Comparison of ENCODE assay signal across 24 mouse cellular contexts in the genomic region with DNA sequence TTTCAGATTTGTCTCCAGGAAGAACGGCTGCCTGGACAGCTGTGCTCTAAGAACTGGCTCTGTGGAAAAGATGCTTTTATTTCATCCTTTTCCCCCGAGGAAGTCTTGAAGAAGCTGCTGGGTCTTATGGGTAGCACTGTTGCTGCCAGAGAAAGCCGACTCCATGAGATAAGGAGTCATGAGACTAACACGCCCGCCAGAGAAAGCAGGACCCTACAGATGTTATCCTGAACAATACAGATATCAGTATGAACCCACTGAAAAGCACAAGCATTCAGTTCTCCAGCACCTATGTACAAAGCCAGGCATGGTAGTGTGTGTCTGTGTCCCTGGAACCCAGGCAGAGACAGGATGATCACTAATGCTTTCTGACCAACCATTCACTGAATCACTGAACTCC.
"Had no signal": no experiment of that assay in that cellular context is flagged by ENCODE, and none has a peak within 500 bp of the region (broad histone marks: within the 10 kb centered on the region; RNA-seq: fewer than 3 reads in every experiment).

No protein-coding gene starts in this region.

- H3K4me2 ChIP-seq: lung, embryonic 15.5 days; midbrain, embryonic 11.5 days; midbrain, embryonic 13.5 days; midbrain, embryonic 15.5 days; neural tube, embryonic 13.5 days; neural tube, embryonic 15.5 days; stomach, embryonic 15.5 days had no signal

- ATAC-seq: liver, postnatal 0 days; lung, postnatal 0 days; midbrain, embryonic 13.5 days; midbrain, embryonic 15.5 days had no signal

- H3K9me3 ChIP-seq: lung, embryonic 15.5 days; midbrain, embryonic 13.5 days; midbrain, embryonic 15.5 days; neural tube, embryonic 13.5 days; neural tube, embryonic 15.5 days; stomach, embryonic 15.5 days had no signal

- H3K4me1 ChIP-seq: lung, embryonic 15.5 days; megakaryocyte, embryonic 14.5 days; midbrain, embryonic 13.5 days; midbrain, embryonic 15.5 days; neural tube, embryonic 13.5 days; neural tube, embryonic 15.5 days; stomach, embryonic 15.5 days had no signal

- H3K27ac ChIP-seq: lung, embryonic 15.5 days; macrophage; midbrain, embryonic 13.5 days; midbrain, embryonic 15.5 days; neural tube, embryonic 13.5 days; neural tube, embryonic 15.5 days; stomach, embryonic 15.5 days; stomach, postnatal 0 days had no signal

- H3K36me3 ChIP-seq: lung, embryonic 15.5 days; midbrain, embryonic 13.5 days; midbrain, embryonic 15.5 days; neural tube, embryonic 13.5 days; neural tube, embryonic 15.5 days; stomach, embryonic 15.5 days had no signal

- H3K9ac ChIP-seq: liver, postnatal 0 days; lung, embryonic 15.5 days; midbrain, embryonic 13.5 days; midbrain, embryonic 15.5 days; neural tube, embryonic 13.5 days; neural tube, embryonic 15.5 days; stomach, embryonic 15.5 days had no signal

- DNase-seq: liver, postnatal 0 days; lung, adult 2 months; lung, postnatal 14 days; lung, postnatal 36 days; retina, postnatal 1 day; right cerebral cortex, adult 18-20 months; right cerebral cortex, postnatal 25 days; right cerebral cortex, postnatal 4 days; spleen, adult 18-20 months; thymus, adult 2 months; thymus, postnatal 25 days; thymus, postnatal 4 days had no signal

- H3K4me3 ChIP-seq: lung, embryonic 15.5 days; megakaryocyte, embryonic 14.5 days; midbrain, embryonic 13.5 days; midbrain, embryonic 15.5 days; myocyte; neural tube, embryonic 13.5 days; neural tube, embryonic 15.5 days; stomach, embryonic 15.5 days had no signal

- H3K27me3 ChIP-seq: lung, embryonic 15.5 days; megakaryocyte, embryonic 14.5 days; midbrain, embryonic 13.5 days; midbrain, embryonic 15.5 days; neural tube, embryonic 13.5 days; neural tube, embryonic 15.5 days; stomach, embryonic 15.5 days had no signal
